Mouse (Mus musculus): Measurements from ENCODE around the gene Anks1. TPM values are rescaled to one million over a fixed set of nuclear protein-coding genes. Genes with fewer than 3 reads are reported as not detected.

Anks1 gene
- polyA plus RNA-seq, 1 experiment: 28.9 TPM

DNA sequence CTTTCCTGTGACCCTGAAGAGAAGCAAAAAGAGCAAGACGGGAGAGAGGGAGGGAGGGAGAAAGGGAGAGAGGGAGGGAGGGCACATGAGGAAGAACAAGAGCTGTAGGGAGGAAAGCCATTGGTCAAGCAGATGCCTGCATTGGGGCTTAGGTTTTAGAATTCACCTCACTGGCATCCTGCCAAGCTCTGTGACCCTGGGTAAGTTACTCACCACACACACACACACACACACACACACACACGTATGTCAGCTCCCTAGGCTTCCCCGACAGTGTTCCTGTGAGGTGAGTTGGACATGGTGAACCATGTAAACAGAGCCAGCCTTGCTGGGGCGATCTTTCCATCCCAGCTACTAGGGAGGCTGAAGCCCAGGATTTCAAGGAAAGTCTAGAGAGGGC, 55.5 kb downstream of the Anks1 start:
- 69% methylated on average over 4 of the region's 4 CpGs for WGBS
- no peaks in the 10 kb centered on the region for H3K4me1 ChIP-seq (ENCODE audit: control insufficient read depth, insufficient read depth, low read length)
- TF ChIP-seq POLR2A (IDR thresholded peaks at IDR 0.05; ENCODE audit: borderline replicate concordance, control insufficient read depth, low read depth, low read length) (no peak), CTCF (IDR thresholded peaks at IDR 0.05; ENCODE audit: control insufficient read depth, insufficient read depth, low read length) (no peak)
- H3K4me3 ChIP-seq (replicated peaks; ENCODE audit: control insufficient read depth, low read depth, low read length): no peak overlapping the region
- H3K27ac ChIP-seq (ENCODE audit: control insufficient read depth, insufficient read depth, low read depth, low read length, poor library complexity): no peak overlapping the region

DNA sequence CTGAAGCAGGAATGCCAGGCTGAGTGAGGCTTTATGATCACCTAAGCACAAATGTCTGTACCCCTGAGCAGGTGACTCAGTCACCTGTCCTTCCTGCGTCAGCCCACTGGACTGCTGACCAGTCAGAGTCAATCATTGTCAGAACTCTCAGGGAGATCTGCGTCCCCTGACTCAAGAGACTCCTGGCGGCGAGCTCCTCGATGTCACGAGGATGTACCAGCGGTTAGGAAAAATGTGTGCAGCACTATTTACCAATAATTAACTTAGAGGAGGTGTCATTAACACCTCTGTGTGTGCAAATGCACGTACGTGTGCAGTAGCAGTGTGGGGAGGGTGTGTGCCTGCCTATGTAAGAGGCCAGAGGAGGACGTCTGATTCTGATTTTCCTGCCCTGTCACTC, 56.2 kb downstream of the Anks1 start:
- H3K27ac ChIP-seq (ENCODE audit: control insufficient read depth, insufficient read depth, low read depth, low read length, poor library complexity): no peak overlapping the region
- no peaks in the 10 kb centered on the region for H3K4me1 ChIP-seq (ENCODE audit: control insufficient read depth, insufficient read depth, low read length)
- TF ChIP-seq POLR2A (IDR thresholded peaks at IDR 0.05; ENCODE audit: borderline replicate concordance, control insufficient read depth, low read depth, low read length) (no peak), CTCF (IDR thresholded peaks at IDR 0.05; ENCODE audit: control insufficient read depth, insufficient read depth, low read length) (no peak)
- 79% methylated on average over 10 of the region's 10 CpGs for WGBS
- H3K4me3 ChIP-seq (replicated peaks; ENCODE audit: control insufficient read depth, low read depth, low read length): no peak overlapping the region

- no peak for TF ChIP-seq CTCF (IDR thresholded peaks at IDR 0.05; ENCODE audit: control insufficient read depth, insufficient read depth, low read length)
- no peak for TF ChIP-seq POLR2A (IDR thresholded peaks at IDR 0.05; ENCODE audit: borderline replicate concordance, control insufficient read depth, low read depth, low read length)
- Histone ChIP-seq H3K27ac (ENCODE audit: control insufficient read depth, insufficient read depth, low read depth, low read length, poor library complexity) (no peak overlapping the region), H3K4me3 (replicated peaks; ENCODE audit: control insufficient read depth, low read depth, low read length) (no peak overlapping the region), H3K4me1 (ENCODE audit: control insufficient read depth, insufficient read depth, low read length) (no peaks in the 10 kb centered on the region)
- WGBS: 81% methylated on average over 4 of the region's 4 CpGs
Observed at GRCm38 (mm10) chr17:27966056-27966455, 57.0 kb downstream of the Anks1 start.

- no peaks in the 10 kb centered on the region; the same call in 1 of the 2 replicates for H3K4me1 ChIP-seq (ENCODE audit: control insufficient read depth, insufficient read depth, low read length)
- no peak for TF ChIP-seq POLR2A (IDR thresholded peaks at IDR 0.05; ENCODE audit: borderline replicate concordance, control insufficient read depth, low read depth, low read length)
- no peak for TF ChIP-seq CTCF (IDR thresholded peaks at IDR 0.05; ENCODE audit: control insufficient read depth, insufficient read depth, low read length)
- H3K4me3 ChIP-seq (replicated peaks; ENCODE audit: control insufficient read depth, low read depth, low read length): no peak overlapping the region
- no peak overlapping the region for H3K27ac ChIP-seq (ENCODE audit: control insufficient read depth, insufficient read depth, low read depth, low read length, poor library complexity)
- 87% methylated on average over 11 of the region's 11 CpGs for WGBS
Observed at GRCm38 (mm10) chr17:27966508-27967021, 57.5 kb downstream of the Anks1 start.

- WGBS: 89% methylated on average over 7 of the region's 7 CpGs
- TF ChIP-seq POLR2A (IDR thresholded peaks at IDR 0.05; ENCODE audit: borderline replicate concordance, control insufficient read depth, low read depth, low read length): no peak
- no peak for TF ChIP-seq CTCF (IDR thresholded peaks at IDR 0.05; ENCODE audit: control insufficient read depth, insufficient read depth, low read length)
- Histone ChIP-seq H3K4me3 (replicated peaks; ENCODE audit: control insufficient read depth, low read depth, low read length) (no peak overlapping the region), H3K4me1 (ENCODE audit: control insufficient read depth, insufficient read depth, low read length) (no peaks in the 10 kb centered on the region; the same call in 1 of the 2 replicates), H3K27ac (ENCODE audit: control insufficient read depth, insufficient read depth, low read depth, low read length, poor library complexity) (no peak overlapping the region)
Observed at GRCm38 (mm10) chr17:27967529-27967928, 58.4 kb downstream of the Anks1 start.

- Histone ChIP-seq H3K27ac (ENCODE audit: control insufficient read depth, insufficient read depth, low read depth, low read length, poor library complexity) (no peak overlapping the region), H3K4me3 (replicated peaks; ENCODE audit: control insufficient read depth, low read depth, low read length) (no peak overlapping the region), H3K4me1 (ENCODE audit: control insufficient read depth, insufficient read depth, low read length) (no peaks in the 10 kb centered on the region; the same call in 1 of the 2 replicates)
- WGBS: 78% methylated on average over 9 of the region's 9 CpGs
- TF ChIP-seq POLR2A (IDR thresholded peaks at IDR 0.05; ENCODE audit: borderline replicate concordance, control insufficient read depth, low read depth, low read length) (no peak), CTCF (IDR thresholded peaks at IDR 0.05; ENCODE audit: control insufficient read depth, insufficient read depth, low read length) (no peak)
Observed at GRCm38 (mm10) chr17:27968033-27968750, 59.1 kb downstream of the Anks1 start.

GRCm38 (mm10) chr17:27968903-27969302, 59.8 kb downstream of the Anks1 start:
- 88% methylated on average over 5 of the region's 5 CpGs for WGBS
- Histone ChIP-seq H3K4me3 (replicated peaks; ENCODE audit: control insufficient read depth, low read depth, low read length) (no peak overlapping the region), H3K27ac (ENCODE audit: control insufficient read depth, insufficient read depth, low read depth, low read length, poor library complexity) (no peak overlapping the region), H3K4me1 (ENCODE audit: control insufficient read depth, insufficient read depth, low read length) (no peaks in the 10 kb centered on the region; the same call in 1 of the 2 replicates)
- TF ChIP-seq POLR2A (IDR thresholded peaks at IDR 0.05; ENCODE audit: borderline replicate concordance, control insufficient read depth, low read depth, low read length) (no peak), CTCF (IDR thresholded peaks at IDR 0.05; ENCODE audit: control insufficient read depth, insufficient read depth, low read length) (no peak)

GRCm38 (mm10) chr17:27969365-27969764, 60.3 kb downstream of the Anks1 start:
- no peaks in the 10 kb centered on the region; the same call in 1 of the 2 replicates for H3K4me1 ChIP-seq (ENCODE audit: control insufficient read depth, insufficient read depth, low read length)
- H3K27ac ChIP-seq (ENCODE audit: control insufficient read depth, insufficient read depth, low read depth, low read length, poor library complexity): no peak overlapping the region
- TF ChIP-seq CTCF (IDR thresholded peaks at IDR 0.05; ENCODE audit: control insufficient read depth, insufficient read depth, low read length) (no peak), POLR2A (IDR thresholded peaks at IDR 0.05; ENCODE audit: borderline replicate concordance, control insufficient read depth, low read depth, low read length) (no peak)
- H3K4me3 ChIP-seq (replicated peaks; ENCODE audit: control insufficient read depth, low read depth, low read length): no peak overlapping the region
- WGBS: 70% methylated on average over 8 of the region's 8 CpGs
